Mouse (Mus musculus): Measurements from ENCODE around the gene Gtf3c6. TPM values are rescaled to one million over a fixed set of nuclear protein-coding genes. Genes with fewer than 3 reads are reported as not detected.
A peak's percentile ranks its signal among the peaks of the same experiment; 100 is the strongest.

The Gtf3c6 gene
- polyA plus RNA-seq, 1 experiment from 2014 or later = 165 TPM

- 97% methylated on average over 2 of the region's 2 CpGs for WGBS
- no peak overlapping the region for H3K4me3 ChIP-seq
- H3K4me1 ChIP-seq = no peaks in the 10 kb centered on the region
- no peak overlapping the region for H3K27ac ChIP-seq
- peaks cover 29% of the 10 kb centered on the region for H3K36me3 ChIP-seq
- no peaks in the 10 kb centered on the region for H3K9me3 ChIP-seq (replicated peaks)
- H3K27me3 ChIP-seq (ENCODE audit: low read depth, poor library complexity, severe bottlenecking) = no peaks in the 10 kb centered on the region
- no peak for DNase-seq (ENCODE audit: low spot score)
These were observed 23.7 kb upstream of the Gtf3c6 start for GRCm38 (mm10) chr10:40281565-40281964.

DNA sequence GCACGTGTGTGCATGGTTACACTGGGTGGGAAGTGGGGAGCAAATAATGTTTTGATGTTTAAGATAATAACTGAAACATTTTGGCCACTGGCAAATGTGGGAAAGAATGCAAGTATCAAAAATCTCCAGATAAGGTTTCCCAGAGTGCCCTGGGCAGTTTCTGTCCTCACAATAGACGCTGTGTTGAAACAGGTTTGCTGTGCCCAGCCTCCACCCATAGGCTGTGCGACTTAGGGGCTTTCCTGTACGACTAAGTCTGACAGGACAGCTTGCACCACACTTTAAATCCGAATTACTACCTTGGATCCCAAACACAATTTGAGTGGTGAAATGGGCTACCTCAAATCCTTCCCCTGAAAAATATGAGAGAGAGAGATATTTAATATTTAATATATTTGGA lies 20.4 kb upstream of the Gtf3c6 start:
- no peaks in the 10 kb centered on the region for H3K27me3 ChIP-seq (ENCODE audit: low read depth, poor library complexity, severe bottlenecking)
- no peaks in the 10 kb centered on the region for H3K9me3 ChIP-seq (replicated peaks)
- H3K27ac ChIP-seq = no peak overlapping the region
- 80% methylated on average over 5 of the region's 5 CpGs for WGBS
- H3K4me1 ChIP-seq = no peaks in the 10 kb centered on the region
- DNase-seq (ENCODE audit: low spot score) = no peak
- no peaks in the 10 kb centered on the region for H3K36me3 ChIP-seq
- H3K4me3 ChIP-seq = no peak overlapping the region

- Histone ChIP-seq H3K4me3 (no peak overlapping the region), H3K9me3 (replicated peaks) (no peaks in the 10 kb centered on the region), H3K27ac (no peak overlapping the region), H3K27me3 (ENCODE audit: low read depth, poor library complexity, severe bottlenecking) (no peaks in the 10 kb centered on the region), H3K4me1 (no peaks in the 10 kb centered on the region), H3K36me3 (no peaks in the 10 kb centered on the region)
- 68% methylated on average over 7 of the region's 7 CpGs for WGBS
- DNase-seq (ENCODE audit: low spot score) = no peak
These were observed 18.1 kb upstream of the Gtf3c6 start for GRCm38 (mm10) chr10:40275991-40276390.

- Histone ChIP-seq H3K4me1 (no peaks in the 10 kb centered on the region), H3K27me3 (ENCODE audit: low read depth, poor library complexity, severe bottlenecking) (no peaks in the 10 kb centered on the region), H3K36me3 (no peaks in the 10 kb centered on the region), H3K9me3 (replicated peaks) (no peaks in the 10 kb centered on the region), H3K27ac (no peak overlapping the region), H3K4me3 (no peak overlapping the region)
- 82% methylated on average over 5 of the region's 5 CpGs for WGBS
- no peak for DNase-seq (ENCODE audit: low spot score)
These were observed 16.0 kb upstream of the Gtf3c6 start for GRCm38 (mm10) chr10:40273938-40274337.

DNA sequence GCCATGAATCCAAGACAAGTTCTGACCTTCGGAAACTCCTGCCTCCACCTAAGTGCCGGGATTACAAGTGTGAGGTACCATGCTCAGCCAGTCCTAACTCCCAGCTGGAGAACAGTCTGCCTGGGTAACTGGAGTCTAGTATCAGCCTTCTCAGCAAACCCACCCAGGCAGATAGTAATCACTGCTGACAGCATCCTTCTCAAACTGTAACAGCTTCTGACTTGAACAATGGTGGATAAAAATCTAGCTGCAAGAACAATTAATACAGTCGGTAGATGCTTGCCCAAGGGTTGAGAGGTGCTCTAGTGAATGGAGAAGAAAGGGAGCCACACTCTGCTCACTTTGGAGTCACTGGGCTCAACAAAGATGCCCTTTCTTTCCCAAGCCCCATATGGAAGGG lies 13.3 kb upstream of the Gtf3c6 start:
- Histone ChIP-seq H3K36me3 (no peaks in the 10 kb centered on the region), H3K27ac (no peak overlapping the region), H3K4me1 (no peaks in the 10 kb centered on the region), H3K27me3 (ENCODE audit: low read depth, poor library complexity, severe bottlenecking) (no peaks in the 10 kb centered on the region), H3K9me3 (replicated peaks) (no peaks in the 10 kb centered on the region), H3K4me3 (no peak overlapping the region)
- DNase-seq (ENCODE audit: low spot score) = no peak
- 93% methylated on average over 3 of the region's 3 CpGs for WGBS

DNA sequence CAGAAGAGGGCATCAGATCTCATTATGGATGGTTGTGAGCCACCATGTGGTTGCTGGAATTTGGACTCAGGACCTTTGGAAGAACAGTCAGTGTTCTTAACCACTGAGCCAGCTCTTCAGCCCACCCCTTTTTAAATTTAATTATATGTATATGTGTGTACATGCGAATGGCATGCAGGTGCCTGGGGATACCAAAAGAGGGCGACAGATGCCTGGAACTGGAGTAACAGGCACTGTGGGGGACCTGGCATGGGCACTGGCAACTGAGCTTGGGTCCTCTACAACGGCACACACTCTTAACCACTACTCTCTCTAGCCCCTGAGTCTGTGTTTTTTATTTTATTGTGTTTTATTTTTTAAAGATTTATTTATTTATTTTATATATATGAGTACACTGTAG lies 7.0 kb upstream of the Gtf3c6 start:
- Histone ChIP-seq H3K4me3 (no peak overlapping the region), H3K27ac (no peak overlapping the region), H3K9me3 (replicated peaks) (no peaks in the 10 kb centered on the region), H3K27me3 (ENCODE audit: low read depth, poor library complexity, severe bottlenecking) (no peaks in the 10 kb centered on the region), H3K4me1 (peaks cover 5% of the 10 kb centered on the region), H3K36me3 (no peaks in the 10 kb centered on the region)
- 87% methylated on average over 3 of the region's 3 CpGs for WGBS
- no peak for DNase-seq (ENCODE audit: low spot score)

- Histone ChIP-seq H3K4me3 (no peak overlapping the region), H3K36me3 (no peaks in the 10 kb centered on the region), H3K9me3 (replicated peaks) (no peaks in the 10 kb centered on the region), H3K4me1 (peaks cover 13% of the 10 kb centered on the region), H3K27me3 (ENCODE audit: low read depth, poor library complexity, severe bottlenecking) (no peaks in the 10 kb centered on the region), H3K27ac (no peak overlapping the region)
- DNase-seq (ENCODE audit: low spot score) = no peak
- 94% methylated on average over 4 of the region's 4 CpGs for WGBS
These were observed 5.8 kb upstream of the Gtf3c6 start for GRCm38 (mm10) chr10:40263691-40264090.

DNA sequence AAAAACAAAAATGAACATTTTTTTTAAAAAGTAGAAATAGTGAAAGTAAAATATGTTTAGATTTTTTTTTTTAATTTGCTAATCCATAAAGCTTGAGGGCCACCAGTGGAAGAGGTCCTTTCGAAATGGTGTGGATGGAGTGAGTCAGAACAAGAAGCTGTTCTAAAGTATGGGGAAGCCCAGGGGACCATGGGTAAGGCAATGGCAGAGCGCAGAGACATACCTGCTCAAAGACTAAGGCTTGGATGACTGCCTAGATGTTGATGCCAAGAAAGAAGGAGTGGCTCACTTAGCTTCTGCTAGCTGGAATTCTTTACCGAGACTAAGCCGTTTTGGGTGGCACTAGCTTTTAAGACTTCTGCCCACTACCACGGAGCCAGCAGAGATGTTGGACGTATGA lies 4.3 kb upstream of the Gtf3c6 start:
- H3K4me1 ChIP-seq = peaks cover 13% of the 10 kb centered on the region
- H3K36me3 ChIP-seq = no peaks in the 10 kb centered on the region
- no peaks in the 10 kb centered on the region for H3K27me3 ChIP-seq (ENCODE audit: low read depth, poor library complexity, severe bottlenecking)
- no peak overlapping the region for H3K4me3 ChIP-seq
- 90% methylated on average over 6 of the region's 6 CpGs for WGBS
- no peak overlapping the region for H3K27ac ChIP-seq
- H3K9me3 ChIP-seq (replicated peaks) = no peaks in the 10 kb centered on the region
- no peak for DNase-seq (ENCODE audit: low spot score)

DNA sequence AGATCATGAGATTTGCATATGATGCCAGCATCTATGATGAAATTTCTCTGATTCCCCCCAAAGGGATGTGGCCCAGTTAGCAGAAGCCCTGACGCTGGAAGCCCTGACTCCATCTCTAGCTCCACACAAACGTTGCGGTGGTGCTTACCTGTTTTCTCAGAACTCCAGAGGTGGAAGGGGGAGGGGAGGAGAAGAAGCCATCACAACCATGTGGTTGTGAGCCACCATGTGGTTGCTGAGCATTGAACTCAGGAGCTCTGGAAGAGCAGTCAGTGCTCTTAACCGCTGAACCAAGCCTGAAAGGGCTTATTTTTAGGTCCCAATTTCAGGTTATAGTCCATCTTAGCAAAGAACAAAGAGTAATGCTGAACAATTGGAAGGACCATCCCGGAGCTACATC lies 2.4 kb upstream of the Gtf3c6 start:
- H3K27ac ChIP-seq = no peak overlapping the region
- WGBS = 42% methylated on average over 5 of the region's 5 CpGs
- DNase-seq (ENCODE audit: low spot score) = no peak

DNA sequence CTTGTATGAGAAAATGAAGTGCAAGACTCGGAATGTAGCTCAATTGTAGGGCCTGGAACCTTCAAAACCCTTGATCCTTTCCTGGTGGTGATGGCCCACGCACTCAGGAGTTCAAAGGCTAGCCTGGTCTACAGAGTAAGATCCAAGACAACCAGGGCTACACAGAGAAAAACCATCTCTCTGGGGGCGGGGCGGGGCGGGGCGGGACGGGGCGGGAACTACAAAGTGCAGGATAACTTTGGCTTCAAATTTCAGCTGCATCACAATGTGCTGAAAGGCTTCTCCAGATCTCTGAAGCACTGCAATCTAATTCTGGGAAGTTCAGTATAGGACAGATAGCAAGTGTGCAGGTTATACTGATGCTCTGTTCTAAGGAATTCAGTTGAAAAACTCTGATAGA lies 1.6 kb upstream of the Gtf3c6 start:
- Histone ChIP-seq H3K36me3 (peaks cover 15% of the 10 kb centered on the region), H3K9me3 (replicated peaks) (no peaks in the 10 kb centered on the region), H3K27me3 (ENCODE audit: low read depth, poor library complexity, severe bottlenecking) (no peaks in the 10 kb centered on the region), H3K27ac (no peak overlapping the region), H3K4me3 (no peak overlapping the region), H3K4me1 (peaks cover 21% of the 10 kb centered on the region)
- WGBS = 19% methylated on average over 8 of the region's 8 CpGs
- DNase-seq (ENCODE audit: low spot score) = peak; percentile 35

More for the DNA sequence above, 2.4 kb upstream of the Gtf3c6 start:
- peaks cover 21% of the 10 kb centered on the region for H3K4me1 ChIP-seq
- no peak overlapping the region for H3K4me3 ChIP-seq
- peaks cover 9% of the 10 kb centered on the region for H3K36me3 ChIP-seq
- no peaks in the 10 kb centered on the region for H3K27me3 ChIP-seq (ENCODE audit: low read depth, poor library complexity, severe bottlenecking)
- H3K9me3 ChIP-seq (replicated peaks) = no peaks in the 10 kb centered on the region

GRCm38 (mm10) chr10:40258976-40259375 lies 1.1 kb upstream of the Gtf3c6 start:
- Histone ChIP-seq H3K36me3 (peaks cover 19% of the 10 kb centered on the region), H3K9me3 (replicated peaks) (no peaks in the 10 kb centered on the region), H3K4me1 (peaks cover 21% of the 10 kb centered on the region), H3K27ac (0 out of 2 replicates have a peak overlapping the region, but pooled peaks have one; percentile 15), H3K4me3 (0 out of 2 replicates have a peak overlapping the region, but pooled peaks have one; percentile 74), H3K27me3 (ENCODE audit: low read depth, poor library complexity, severe bottlenecking) (no peaks in the 10 kb centered on the region)
- DNase-seq (ENCODE audit: low spot score) = no peak
- WGBS = 7% methylated on average over 5 of the region's 5 CpGs

- H3K27me3 ChIP-seq (ENCODE audit: low read depth, poor library complexity, severe bottlenecking) = no peaks in the 10 kb centered on the region
- WGBS = 2% methylated on average over 12 of the region's 12 CpGs
- DNase-seq (ENCODE audit: low spot score) = peak; percentile 87
- H3K4me3 ChIP-seq = peak overlapping the region; percentile 74
- peak overlapping the region; percentile 97 for H3K27ac ChIP-seq
- peaks cover 21% of the 10 kb centered on the region for H3K4me1 ChIP-seq
- no peaks in the 10 kb centered on the region for H3K9me3 ChIP-seq (replicated peaks)
- H3K36me3 ChIP-seq = peaks cover 23% of the 10 kb centered on the region
These were observed 576 bp upstream of the Gtf3c6 start for GRCm38 (mm10) chr10:40258401-40258966.

DNA sequence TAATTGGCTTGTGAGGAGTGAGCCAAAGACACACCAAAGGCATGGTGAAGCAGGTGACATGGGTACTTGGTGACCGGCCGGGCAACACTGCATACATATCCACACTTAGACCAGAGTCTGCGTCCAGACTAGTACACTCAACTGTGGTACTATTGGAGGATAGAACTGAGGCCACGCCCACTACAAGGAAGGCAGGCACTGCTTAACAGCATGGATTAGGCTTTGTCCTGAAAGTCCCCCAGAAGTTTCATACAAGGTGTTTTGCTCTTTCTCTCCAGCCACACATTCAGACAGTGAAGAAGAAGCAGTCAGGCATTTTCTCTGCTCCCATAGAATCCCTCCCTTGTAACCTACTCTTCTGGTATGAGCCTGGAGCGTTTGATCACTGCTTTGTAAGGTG lies 1.2 kb downstream of the Gtf3c6 start:
- peak overlapping the region; percentile 97 for H3K27ac ChIP-seq
- no peaks in the 10 kb centered on the region for H3K9me3 ChIP-seq (replicated peaks)
- peak; percentile 71 for DNase-seq (ENCODE audit: low spot score)
- H3K27me3 ChIP-seq (ENCODE audit: low read depth, poor library complexity, severe bottlenecking) = no peaks in the 10 kb centered on the region
- peak overlapping the region; percentile 74 for H3K4me3 ChIP-seq
- peaks cover 21% of the 10 kb centered on the region for H3K4me1 ChIP-seq
- 10% methylated on average over 5 of the region's 5 CpGs for WGBS
- H3K36me3 ChIP-seq = peaks cover 41% of the 10 kb centered on the region

DNA sequence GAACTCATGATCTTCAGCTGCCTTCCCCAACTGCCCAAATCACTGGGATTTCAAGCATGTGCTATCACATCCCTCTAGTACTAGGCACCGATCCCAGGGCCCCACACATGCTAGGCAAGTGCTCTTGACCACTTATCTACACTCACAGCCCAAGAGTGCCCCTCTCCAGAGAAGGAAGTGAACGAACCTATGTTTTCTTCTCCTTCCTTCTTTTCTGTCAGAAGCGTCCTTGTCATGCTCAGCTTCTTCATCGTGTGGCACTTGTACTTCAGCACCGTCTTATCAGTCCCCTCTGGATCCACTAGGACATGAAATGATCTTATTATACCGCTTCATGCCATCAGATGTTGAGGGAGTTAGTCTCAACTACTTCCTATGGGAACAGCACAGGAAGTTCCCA lies 6.9 kb downstream of the Gtf3c6 start:
- Histone ChIP-seq H3K4me3 (no peak overlapping the region), H3K36me3 (peaks cover 82% of the 10 kb centered on the region), H3K27ac (no peak overlapping the region), H3K27me3 (ENCODE audit: low read depth, poor library complexity, severe bottlenecking) (no peaks in the 10 kb centered on the region), H3K4me1 (peaks cover 5% of the 10 kb centered on the region), H3K9me3 (replicated peaks) (no peaks in the 10 kb centered on the region)
- no peak for DNase-seq (ENCODE audit: low spot score)
- WGBS = 93% methylated on average over 6 of the region's 6 CpGs
